Mouse (Mus musculus) forebrain, embryonic 13.5 days (tissue): ENCODE data around the gene Zfp428. TPM values are rescaled to one million over a fixed set of nuclear protein-coding genes. Genes with fewer than 3 reads are reported as not detected.

Source experiments
- ATAC-seq: fragments of 200-750 bp; cut with Nextera tagmentation; 2 replicates; pipeline ENCODE4 v1.8.0; 2017
- H3K27ac ChIP-seq: fragments of 300-500 bp; sonication (generic); 2 replicates; pipeline ENCODE4 v1.5.1; 2015; ENCODE audit warnings: inconsistent platforms, mild to moderate bottlenecking, moderate library complexity
- H3K27me3 ChIP-seq: fragments of 300-500 bp; sonication (generic); 2 replicates; pipeline ENCODE4 v1.6.1; 2015; ENCODE audit warnings: mild to moderate bottlenecking, inconsistent platforms
- H3K36me3 ChIP-seq: fragments of 300-500 bp; sonication (generic); 2 replicates; pipeline ENCODE4 v1.6.1; 2015; ENCODE audit warnings: mild to moderate bottlenecking, inconsistent platforms; ENCODE audit not compliant: poor library complexity, severe bottlenecking
- H3K4me1 ChIP-seq: fragments of 300-500 bp; sonication (generic); 2 replicates; pipeline ENCODE4 v1.6.1; 2015; ENCODE audit warnings: inconsistent platforms
- H3K4me2 ChIP-seq: fragments of 300-500 bp; sonication (generic); 2 replicates; pipeline ENCODE4 v1.6.1; 2015; ENCODE audit warnings: inconsistent platforms, mild to moderate bottlenecking, moderate library complexity
- H3K4me3 ChIP-seq: fragments of 300-500 bp; sonication (generic); 2 replicates; pipeline ENCODE4 v1.5.1; 2015; ENCODE audit warnings: mild to moderate bottlenecking, inconsistent platforms
- H3K9ac ChIP-seq: fragments of 300-500 bp; sonication (generic); 2 replicates; pipeline ENCODE4 v1.6.1; 2015; ENCODE audit warnings: mild to moderate bottlenecking, inconsistent platforms
- H3K9me3 ChIP-seq: fragments of 300-500 bp; sonication (generic); replicated peaks from 2 replicates; pipeline ENCODE4 v1.6.1; 2016; ENCODE audit warnings: inconsistent platforms
- WGBS: fragments of 180-500 bp; shearing (Covaris S2); methylation state at CpG from one replicate; pipeline ENCODE4 v1.1.7; 2015; 5-methylcytosine and 5-hydroxymethylcytosine counted together
- polyA plus RNA-seq: library from polyadenylated mRNA; unstranded; fragments of >200 nt; fragmentation: Nextera tagmentation; extraction: Ambion mirVana; gene quantifications from 2 replicates; pipeline ENCODE4 v1.2.1, GENCODE M21; 2015

Zfp428 gene
- polyA plus RNA-seq, 1 experiment from 2014 or later, result 214 TPM

DNA sequence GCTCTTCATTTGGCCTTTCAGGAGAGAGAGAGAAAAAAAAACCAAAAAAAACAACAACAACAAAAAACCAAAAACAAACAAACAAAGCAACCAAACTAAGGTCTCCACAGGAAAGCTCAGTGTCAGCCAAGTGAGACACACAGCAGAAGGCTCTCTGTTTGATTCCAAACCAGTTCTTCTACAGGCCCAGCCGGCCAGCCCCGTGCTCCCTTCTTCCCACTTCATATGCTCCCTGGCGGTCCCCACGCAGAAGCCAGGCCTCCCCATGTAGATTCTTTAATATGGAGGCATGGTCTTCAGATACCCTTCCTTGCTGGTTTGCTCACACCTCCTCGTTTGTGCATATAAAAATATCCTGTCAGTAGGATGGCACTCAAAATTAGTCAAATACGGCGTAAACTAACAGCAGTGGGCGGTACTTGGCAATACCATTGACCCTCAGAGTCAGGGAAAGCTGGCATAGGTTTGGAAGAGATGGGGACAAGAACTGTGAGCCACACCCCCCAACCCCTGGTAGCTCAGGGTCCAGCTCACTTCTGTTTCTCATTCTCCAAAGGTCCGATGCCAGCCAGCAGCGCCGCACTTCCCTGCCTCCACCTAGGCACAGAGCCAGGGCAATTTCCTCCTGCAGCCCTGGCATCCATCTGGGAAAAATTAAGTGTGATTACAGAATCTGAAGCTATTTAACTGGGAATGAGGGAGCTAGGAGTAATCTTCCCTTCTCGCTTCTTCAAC, 19.0 kb downstream of the Zfp428 start:
- Histone ChIP-seq H3K4me2 (no peak overlapping the region), H3K36me3 (no peaks in the 10 kb centered on the region), H3K9ac (no peak overlapping the region), H3K4me1 (peaks cover 10% of the 10 kb centered on the region), H3K27ac (no peak overlapping the region), H3K27me3 (no peaks in the 10 kb centered on the region), H3K9me3 (no peaks in the 10 kb centered on the region), H3K4me3 (no peak overlapping the region)
- WGBS, result 87% methylated on average over 12 of the region's 12 CpGs
- no peak for ATAC-seq

DNA sequence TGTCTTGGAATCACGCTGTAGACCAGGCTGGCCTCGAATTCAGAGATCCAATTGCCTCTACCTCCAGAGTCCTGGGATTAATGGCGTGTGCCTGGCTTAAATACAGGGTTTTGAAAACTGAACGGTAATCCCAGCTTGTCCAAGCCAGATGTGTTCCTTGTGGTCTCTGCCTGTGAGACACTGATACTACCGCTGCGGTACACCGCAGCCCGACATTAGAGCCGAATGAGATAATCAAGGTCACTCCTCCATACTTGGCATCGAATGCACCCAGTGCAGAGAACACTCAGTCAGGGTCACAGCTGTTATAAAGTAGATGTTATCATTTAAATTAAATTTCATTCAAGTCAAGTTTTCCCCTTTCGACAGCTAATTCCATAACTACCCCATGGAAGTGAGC, 22.1 kb downstream of the Zfp428 start:
- Histone ChIP-seq H3K36me3 (peaks cover 8% of the 10 kb centered on the region), H3K27ac (no peak overlapping the region), H3K4me3 (no peak overlapping the region), H3K9ac (no peak overlapping the region), H3K4me1 (peaks cover 35% of the 10 kb centered on the region), H3K4me2 (no peak overlapping the region), H3K9me3 (no peaks in the 10 kb centered on the region), H3K27me3 (peaks cover 10% of the 10 kb centered on the region)
- no peak for ATAC-seq
- WGBS, result 95% methylated on average over 11 of the region's 11 CpGs

DNA sequence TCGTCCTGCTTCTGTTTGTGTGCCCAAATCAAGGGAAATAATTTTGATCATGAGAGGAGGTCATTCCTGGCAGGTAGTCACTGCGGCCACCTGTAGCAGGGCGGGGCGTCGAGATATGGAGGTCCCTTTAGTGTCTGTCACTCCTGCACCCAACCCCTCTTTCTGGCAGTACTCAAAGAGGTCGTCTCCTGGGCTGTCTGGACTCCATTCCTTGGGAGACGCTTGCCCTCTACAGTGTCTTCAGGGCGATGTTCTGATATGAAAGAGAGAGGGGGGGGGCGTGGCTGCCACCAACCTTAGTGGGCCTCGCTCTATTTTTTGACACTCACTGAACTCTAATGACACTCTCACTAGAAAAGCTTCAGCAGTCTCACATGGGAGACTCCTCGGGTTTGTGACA, 22.8 kb downstream of the Zfp428 start:
- Histone ChIP-seq H3K4me3 (peak overlapping the region; percentile 74), H3K4me2 (peak overlapping the region; percentile 94), H3K36me3 (peaks cover 15% of the 10 kb centered on the region), H3K9me3 (no peaks in the 10 kb centered on the region), H3K27ac (peak overlapping the region; percentile 89; the same call in 1 of the 2 replicates), H3K27me3 (peaks cover 15% of the 10 kb centered on the region), H3K4me1 (peaks cover 42% of the 10 kb centered on the region), H3K9ac (peak overlapping the region; percentile 96)
- no peak for ATAC-seq
- WGBS, result 55% methylated on average over 11 of the region's 11 CpGs

DNA sequence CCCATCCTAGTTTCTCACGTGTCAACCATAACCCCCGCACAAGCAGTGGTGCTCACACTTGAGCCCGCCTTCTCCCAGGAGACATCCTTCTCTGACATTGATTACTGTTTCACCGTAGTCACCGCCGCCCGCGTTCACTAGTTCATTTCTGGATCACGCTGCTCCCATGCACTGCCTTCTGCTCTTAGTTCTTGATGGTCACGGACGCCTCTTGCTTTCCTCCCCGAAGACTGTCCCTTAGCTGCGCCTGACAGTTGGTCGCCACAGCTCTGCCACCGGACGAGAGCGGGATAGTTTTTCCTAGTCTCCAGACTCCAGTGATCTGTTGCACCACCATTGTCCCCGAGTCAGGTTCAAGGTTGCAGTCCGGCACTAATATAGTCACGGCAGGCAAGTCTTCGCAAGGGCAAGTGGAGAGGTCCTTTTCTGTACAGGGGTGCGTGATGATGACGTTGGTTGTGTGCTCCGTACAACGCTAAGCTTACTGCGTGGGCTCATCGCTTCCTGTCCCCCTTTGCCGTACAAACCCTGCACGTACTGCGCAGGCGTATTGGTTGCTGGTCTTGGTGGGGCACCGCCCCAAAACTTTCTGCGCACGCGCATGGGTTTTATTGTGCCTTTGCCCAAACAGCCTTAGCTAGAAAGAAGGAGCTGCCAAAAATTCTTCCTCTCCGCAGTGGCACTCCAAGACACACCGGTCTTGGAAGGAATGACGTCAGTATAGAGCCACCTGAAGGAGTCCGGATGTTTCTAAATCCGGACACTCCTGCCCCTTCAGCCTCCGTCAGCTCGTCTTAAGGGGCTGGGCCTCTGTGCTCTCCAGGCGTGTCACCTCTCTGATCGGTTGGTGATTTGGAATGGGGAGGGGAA, 23.5 kb downstream of the Zfp428 start, which contains the start of gene Irgq:
Irgq (plus strand) TSS at position 628 of the 870 bp plus-strand sequence.
- Histone ChIP-seq H3K36me3 (peaks cover 23% of the 10 kb centered on the region), H3K27ac (peak within 1 kb of the TSS; percentile 89), H3K4me2 (peak within 1 kb of the TSS; percentile 94), H3K27me3 (peaks cover 15% of the 10 kb centered on the region), H3K9me3 (no peaks in the 10 kb centered on the region), H3K4me1 (peaks cover 46% of the 10 kb centered on the region), H3K9ac (peak within 1 kb of the TSS; percentile 96), H3K4me3 (peak within 1 kb of the TSS; percentile 74)
- WGBS, result under 1% methylated on average over 44 of the region's 44 CpGs
- peak; percentile 96 for ATAC-seq

DNA sequence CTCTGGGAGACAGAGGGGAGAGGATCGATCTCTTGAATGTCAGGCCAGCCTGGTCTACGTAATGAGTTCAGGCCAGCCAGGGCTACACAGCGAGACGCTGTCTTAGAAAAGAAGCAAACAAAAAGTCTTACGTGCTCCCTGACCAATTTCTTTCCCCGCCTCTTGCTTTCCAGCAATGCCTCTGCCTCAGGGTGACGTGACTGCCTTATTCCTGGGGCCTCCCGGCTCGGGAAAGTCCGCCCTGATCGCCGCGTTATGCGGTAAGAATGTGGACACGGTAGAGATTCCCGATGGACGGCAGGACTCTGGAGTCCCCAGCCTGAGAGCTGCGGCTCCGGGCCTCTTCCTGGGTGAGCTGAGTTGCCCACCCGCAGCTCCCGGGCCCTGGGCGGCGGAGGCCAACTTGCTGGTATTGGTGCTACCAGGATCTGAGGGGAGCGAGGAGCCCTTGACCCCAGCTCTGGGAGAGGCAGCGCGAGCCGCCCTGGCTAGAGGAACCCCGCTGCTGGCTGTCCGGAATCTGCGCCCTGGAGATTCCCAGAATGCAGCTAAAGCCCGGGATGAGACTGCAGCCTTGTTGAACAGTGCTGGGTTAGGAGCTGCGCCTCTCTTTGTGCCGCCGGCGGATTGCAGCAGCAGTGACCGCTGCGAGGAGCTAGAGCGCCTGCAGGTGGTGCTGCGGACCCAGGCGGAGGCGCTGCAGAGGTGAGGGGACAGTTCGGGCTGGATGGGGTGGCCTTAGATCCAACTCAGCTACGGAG, 24.6 kb downstream of the Zfp428 start:
- Histone ChIP-seq H3K4me1 (peaks cover 46% of the 10 kb centered on the region), H3K4me3 (peak overlapping the region; percentile 74), H3K36me3 (peaks cover 34% of the 10 kb centered on the region), H3K27ac (peak overlapping the region; percentile 89), H3K4me2 (peak overlapping the region; percentile 94), H3K9ac (peak overlapping the region; percentile 96), H3K9me3 (no peaks in the 10 kb centered on the region), H3K27me3 (peaks cover 15% of the 10 kb centered on the region)
- under 1% methylated on average over 43 of the region's 43 CpGs for WGBS
- ATAC-seq, result peak; percentile 65

DNA sequence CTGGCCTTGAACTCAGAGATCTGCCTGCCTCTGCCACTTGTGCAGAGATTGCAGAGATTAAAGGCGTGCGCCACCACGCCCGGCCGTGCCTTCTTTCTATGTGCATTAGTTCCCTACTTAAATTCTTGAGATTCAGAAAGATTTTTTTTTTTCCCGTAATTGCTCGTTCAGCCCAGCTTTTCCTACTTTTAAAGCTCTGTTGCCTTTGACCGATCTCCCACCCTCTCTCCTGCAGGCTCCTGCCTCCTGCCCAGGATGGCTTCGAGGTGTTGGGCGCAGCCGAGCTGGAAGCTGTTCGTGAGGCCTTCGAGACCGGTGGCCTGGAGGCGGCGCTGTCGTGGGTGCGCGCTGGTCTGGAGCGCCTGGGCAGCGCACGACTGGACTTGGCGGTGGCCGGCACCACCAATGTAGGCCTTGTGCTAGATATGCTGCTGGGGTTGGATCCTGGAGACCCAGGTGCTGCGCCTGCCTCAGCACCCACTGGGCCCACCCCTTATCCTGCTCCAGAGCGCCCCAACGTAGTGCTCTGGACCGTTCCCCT, 26.3 kb downstream of the Zfp428 start:
- Histone ChIP-seq H3K4me1 (peaks cover 50% of the 10 kb centered on the region), H3K9ac (0 out of 2 replicates have a peak overlapping the region, but pooled peaks have one; percentile 18), H3K36me3 (peaks cover 38% of the 10 kb centered on the region), H3K4me3 (peak overlapping the region; percentile 12; the same call in 1 of the 2 replicates), H3K27me3 (peaks cover 15% of the 10 kb centered on the region), H3K27ac (no peak overlapping the region), H3K4me2 (peak overlapping the region; percentile 47; the same call in 1 of the 2 replicates), H3K9me3 (no peaks in the 10 kb centered on the region)
- no peak for ATAC-seq
- 63% methylated on average over 28 of the region's 28 CpGs for WGBS

DNA sequence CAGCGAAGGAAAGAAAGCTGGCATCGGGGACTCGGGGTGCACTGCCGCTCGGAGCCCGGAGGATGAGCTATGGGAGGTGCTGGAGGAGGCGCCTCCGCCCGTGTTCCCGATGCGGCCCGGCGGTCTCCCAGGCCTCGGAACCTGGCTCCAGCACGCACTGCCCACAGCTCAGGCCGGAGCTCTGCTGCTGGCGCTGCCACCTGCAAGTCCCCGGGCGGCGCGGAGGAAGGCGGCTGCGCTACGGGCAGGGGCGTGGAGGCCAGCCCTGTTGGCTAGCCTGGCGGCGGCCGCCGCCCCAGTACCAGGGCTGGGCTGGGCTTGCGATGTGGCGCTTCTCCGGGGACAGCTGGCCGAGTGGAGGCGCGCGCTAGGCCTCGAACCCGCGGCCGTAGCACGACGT, 27.0 kb downstream of the Zfp428 start:
- Histone ChIP-seq H3K4me2 (peak overlapping the region; percentile 47), H3K36me3 (peaks cover 41% of the 10 kb centered on the region), H3K27me3 (peaks cover 15% of the 10 kb centered on the region), H3K9ac (peak overlapping the region; percentile 48), H3K9me3 (no peaks in the 10 kb centered on the region), H3K4me1 (peaks cover 50% of the 10 kb centered on the region), H3K4me3 (peak overlapping the region; percentile 12), H3K27ac (no peak overlapping the region)
- no peak for ATAC-seq
- 14% methylated on average over 40 of the region's 42 CpGs for WGBS

DNA sequence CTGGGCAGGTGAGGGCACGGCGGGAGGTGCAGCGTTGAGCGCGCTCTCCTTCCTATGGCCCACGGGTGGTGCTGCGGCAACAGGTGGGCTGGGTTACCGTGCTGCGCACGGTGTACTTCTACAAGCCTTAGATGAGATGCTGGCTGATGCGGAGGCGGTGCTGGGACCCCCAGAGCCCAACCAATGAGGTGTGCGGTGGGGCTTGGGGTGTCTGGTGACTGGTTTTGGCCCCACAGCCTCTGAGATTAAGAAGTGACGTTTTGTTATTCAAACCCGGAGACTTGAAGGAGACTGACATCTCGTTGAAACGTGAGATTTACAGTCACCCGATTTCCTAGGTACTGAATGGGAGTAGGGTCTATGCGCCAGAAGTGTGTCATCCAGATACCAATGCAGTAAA, 27.5 kb downstream of the Zfp428 start:
- WGBS, result 38% methylated on average over 19 of the region's 19 CpGs
- Histone ChIP-seq H3K9ac (peak overlapping the region; percentile 48; the same call in 1 of the 2 replicates), H3K27ac (no peak overlapping the region), H3K4me1 (peaks cover 46% of the 10 kb centered on the region), H3K9me3 (no peaks in the 10 kb centered on the region), H3K4me2 (peak overlapping the region; percentile 47), H3K27me3 (peaks cover 15% of the 10 kb centered on the region), H3K4me3 (peak overlapping the region; percentile 12), H3K36me3 (peaks cover 44% of the 10 kb centered on the region)
- ATAC-seq, result no peak

DNA sequence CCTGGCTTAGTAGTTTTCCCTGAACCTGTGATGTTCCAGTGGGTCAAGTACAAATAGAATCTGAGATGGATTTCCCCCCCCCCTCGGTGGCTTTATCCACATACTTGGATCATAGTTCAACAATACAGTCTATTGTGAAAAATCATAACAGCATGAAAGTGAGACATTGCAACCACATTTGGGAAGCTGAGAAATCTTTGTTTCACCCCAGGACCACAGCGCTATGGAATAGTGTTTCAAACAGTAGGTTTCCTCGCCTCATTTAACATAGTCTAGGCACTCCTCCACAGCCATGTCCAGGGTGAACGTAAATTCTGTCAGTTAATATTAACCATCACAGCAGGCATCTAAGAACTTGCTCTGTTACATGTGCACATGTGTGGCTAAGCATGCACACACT, 30.3 kb downstream of the Zfp428 start:
- Histone ChIP-seq H3K36me3 (peaks cover 44% of the 10 kb centered on the region), H3K4me3 (no peak overlapping the region), H3K4me1 (peaks cover 30% of the 10 kb centered on the region), H3K27ac (no peak overlapping the region), H3K27me3 (peaks cover 15% of the 10 kb centered on the region), H3K9ac (no peak overlapping the region), H3K4me2 (no peak overlapping the region), H3K9me3 (no peaks in the 10 kb centered on the region)
- 82% methylated on average over 4 of the region's 4 CpGs for WGBS
- no peak for ATAC-seq

DNA sequence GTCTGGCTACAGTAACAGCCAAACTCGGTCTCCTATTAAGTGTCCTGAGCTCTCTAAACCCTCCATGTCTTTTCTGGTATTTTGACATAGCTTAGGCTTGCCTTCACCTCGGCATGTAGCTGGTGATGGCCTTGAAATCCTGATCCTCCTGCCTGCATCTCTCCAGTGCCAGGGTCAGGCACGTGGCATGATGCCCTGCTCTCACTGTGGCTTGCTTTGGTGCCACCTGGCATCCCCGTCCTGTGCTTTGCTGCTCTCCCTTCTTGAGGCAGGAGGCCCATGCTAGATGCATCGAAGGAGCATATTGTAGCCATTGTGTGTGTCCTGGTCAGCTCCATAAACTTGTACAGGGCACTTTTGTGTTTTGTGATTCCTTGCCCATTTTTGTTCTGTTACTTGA, 30.8 kb downstream of the Zfp428 start:
- Histone ChIP-seq H3K9me3 (no peaks in the 10 kb centered on the region), H3K4me1 (peaks cover 25% of the 10 kb centered on the region), H3K27me3 (peaks cover 15% of the 10 kb centered on the region), H3K9ac (no peak overlapping the region), H3K4me3 (no peak overlapping the region), H3K27ac (no peak overlapping the region), H3K4me2 (no peak overlapping the region), H3K36me3 (peaks cover 44% of the 10 kb centered on the region)
- ATAC-seq, result no peak
- 81% methylated on average over 5 of the region's 5 CpGs for WGBS

DNA sequence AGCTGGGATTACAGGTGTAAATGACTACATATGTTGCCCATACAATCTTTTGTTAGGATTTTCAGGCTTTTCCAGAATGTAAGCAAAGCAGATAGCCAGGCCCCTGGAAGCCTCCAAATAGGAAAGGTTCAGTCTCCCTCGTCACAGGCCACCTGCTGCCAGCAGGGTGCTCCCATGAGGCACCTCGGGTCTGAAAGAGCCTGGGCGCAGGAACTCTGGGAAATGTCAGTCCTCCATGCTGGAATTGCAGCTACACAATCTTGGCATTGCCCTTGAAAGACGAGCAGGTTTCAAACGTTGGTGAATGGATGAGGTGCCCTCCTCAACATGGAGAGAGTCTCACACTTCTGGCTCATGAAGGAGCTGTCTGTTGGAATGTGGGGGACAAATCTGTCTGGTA, 31.3 kb downstream of the Zfp428 start:
- Histone ChIP-seq H3K4me1 (peaks cover 22% of the 10 kb centered on the region), H3K4me3 (no peak overlapping the region), H3K27me3 (peaks cover 12% of the 10 kb centered on the region), H3K9me3 (no peaks in the 10 kb centered on the region), H3K4me2 (no peak overlapping the region), H3K27ac (no peak overlapping the region), H3K9ac (no peak overlapping the region), H3K36me3 (peaks cover 43% of the 10 kb centered on the region)
- no peak; the same call in 1 of the 2 replicates for ATAC-seq
- WGBS, result 47% methylated on average over 5 of the region's 5 CpGs
